Mouse (Mus musculus) midbrain, embryonic 16.5 days (tissue): ENCODE data around the gene Kremen1. TPM values are rescaled to one million over a fixed set of nuclear protein-coding genes. Genes with fewer than 3 reads are reported as not detected.
A peak's percentile ranks its signal among the peaks of the same experiment; 100 is the strongest.

Experiments
- ATAC-seq: fragments of 200-750 bp; cut with Nextera tagmentation; 2 replicates; pipeline ENCODE4 v1.8.0; 2017; ENCODE audit warnings: moderate TSS enrichment
- H3K27ac ChIP-seq: fragments of 300-500 bp; sonication (generic); 2 replicates; pipeline ENCODE4 v1.5.1; 2014; ENCODE audit warnings: mild to moderate bottlenecking, low read length, mixed read lengths
- H3K27me3 ChIP-seq: fragments of 300-500 bp; sonication (generic); 2 replicates; pipeline ENCODE4 v1.6.1; 2014; ENCODE audit warnings: low read depth, low read length, mixed read lengths; ENCODE audit not compliant: control insufficient read depth, insufficient read depth
- H3K36me3 ChIP-seq: fragments of 300-500 bp; sonication (generic); 2 replicates; pipeline ENCODE4 v1.6.1; 2014; ENCODE audit warnings: mild to moderate bottlenecking, low read length, moderate library complexity, mixed read lengths; ENCODE audit not compliant: control insufficient read depth, insufficient read depth
- H3K4me1 ChIP-seq: fragments of 300-500 bp; sonication (generic); 2 replicates; pipeline ENCODE4 v1.6.1; 2014; ENCODE audit warnings: mild to moderate bottlenecking, low read length, mixed read lengths; ENCODE audit not compliant: control insufficient read depth, insufficient read depth
- H3K4me2 ChIP-seq: fragments of 300-500 bp; sonication (generic); 2 replicates; pipeline ENCODE4 v1.6.1; 2014; ENCODE audit warnings: mild to moderate bottlenecking, low read length, mixed read lengths
- H3K4me3 ChIP-seq: fragments of 300-500 bp; sonication (generic); 2 replicates; pipeline ENCODE4 v1.5.1; 2014; ENCODE audit warnings: low read depth, mild to moderate bottlenecking, low read length, moderate library complexity, mixed read lengths
- H3K9ac ChIP-seq: fragments of 300-500 bp; sonication (generic); 2 replicates; pipeline ENCODE4 v1.6.1; 2014; ENCODE audit warnings: low read depth, low read length, mixed read lengths
- H3K9me3 ChIP-seq: fragments of 300-500 bp; sonication (generic); replicated peaks from 2 replicates; pipeline ENCODE4 v1.6.1; 2014; ENCODE audit warnings: mild to moderate bottlenecking, low read length, mixed read lengths; ENCODE audit not compliant: control insufficient read depth, poor library complexity, severe bottlenecking
- WGBS: fragments of 180-500 bp; shearing (Covaris S2); extraction: QIAGEN DNeasy Blood & Tissue Kit; methylation state at CpG from one replicate; pipeline ENCODE4 v1.1.7; 2014; 5-methylcytosine and 5-hydroxymethylcytosine counted together
- polyA plus RNA-seq: library from polyadenylated mRNA; unstranded; fragments of >200 nt; fragmentation: Nextera tagmentation; extraction: Ambion mirVana; gene quantifications from 2 replicates; pipeline ENCODE4 v1.2.1, GENCODE M21; 2015

The Kremen1 gene
- polyA plus RNA-seq, 1 experiment from 2014 or later, result 4.8 TPM

- Histone ChIP-seq H3K27me3 (no peaks in the 10 kb centered on the region), H3K4me1 (peaks cover 7% of the 10 kb centered on the region), H3K9me3 (no peaks in the 10 kb centered on the region), H3K4me2 (no peak overlapping the region), H3K4me3 (no peak overlapping the region), H3K36me3 (no peaks in the 10 kb centered on the region), H3K27ac (no peak overlapping the region), H3K9ac (no peak overlapping the region)
- no peak for ATAC-seq
- WGBS, result 65% methylated on average over 9 of the region's 9 CpGs
These were observed 76.5 kb downstream of the Kremen1 start for GRCm38 (mm10) chr11:5184832-5185231.

- H3K4me2 ChIP-seq, result no peak overlapping the region
- 23% methylated on average over 9 of the region's 9 CpGs for WGBS
- peaks cover 4% of the 10 kb centered on the region for H3K4me1 ChIP-seq
- no peak overlapping the region for H3K27ac ChIP-seq
- H3K9ac ChIP-seq, result no peak overlapping the region
- H3K9me3 ChIP-seq, result no peaks in the 10 kb centered on the region
- H3K4me3 ChIP-seq, result no peak overlapping the region
- ATAC-seq, result 0 out of 2 replicates have a peak, but pooled peaks have one; percentile 26
- H3K27me3 ChIP-seq, result no peaks in the 10 kb centered on the region
- H3K36me3 ChIP-seq, result no peaks in the 10 kb centered on the region
These were observed 77.1 kb downstream of the Kremen1 start for GRCm38 (mm10) chr11:5184250-5184649.

GRCm38 (mm10) chr11:5182870-5183269 lies 78.5 kb downstream of the Kremen1 start:
- Histone ChIP-seq H3K27me3 (no peaks in the 10 kb centered on the region), H3K9me3 (no peaks in the 10 kb centered on the region), H3K4me1 (peaks cover 6% of the 10 kb centered on the region; the same call in 1 of the 2 replicates), H3K36me3 (no peaks in the 10 kb centered on the region), H3K4me3 (no peak overlapping the region), H3K4me2 (no peak overlapping the region), H3K9ac (no peak overlapping the region), H3K27ac (no peak overlapping the region)
- no peak for ATAC-seq
- 74% methylated on average over 4 of the region's 4 CpGs for WGBS

- H3K4me1 ChIP-seq, result peaks cover 6% of the 10 kb centered on the region; the same call in 1 of the 2 replicates
- no peak for ATAC-seq
- H3K9ac ChIP-seq, result no peak overlapping the region
- no peak overlapping the region for H3K27ac ChIP-seq
- H3K4me2 ChIP-seq, result no peak overlapping the region
- no peaks in the 10 kb centered on the region for H3K27me3 ChIP-seq
- H3K4me3 ChIP-seq, result no peak overlapping the region
- WGBS, result 22% methylated on average over 13 of the region's 13 CpGs
- no peaks in the 10 kb centered on the region for H3K36me3 ChIP-seq
- H3K9me3 ChIP-seq, result no peaks in the 10 kb centered on the region
These were observed 79.4 kb downstream of the Kremen1 start for GRCm38 (mm10) chr11:5181850-5182404.

- Histone ChIP-seq H3K9ac (no peak overlapping the region), H3K27ac (no peak overlapping the region), H3K9me3 (no peaks in the 10 kb centered on the region), H3K4me3 (no peak overlapping the region), H3K36me3 (no peaks in the 10 kb centered on the region), H3K4me2 (no peak overlapping the region), H3K4me1 (peaks cover 3% of the 10 kb centered on the region; the same call in 1 of the 2 replicates), H3K27me3 (no peaks in the 10 kb centered on the region)
- no peak for ATAC-seq
- 26% methylated on average over 8 of the region's 8 CpGs for WGBS
These were observed 82.0 kb downstream of the Kremen1 start for GRCm38 (mm10) chr11:5179391-5179790.

GRCm38 (mm10) chr11:5177171-5177570 lies 84.2 kb downstream of the Kremen1 start:
- ATAC-seq, result no peak
- Histone ChIP-seq H3K9ac (no peak overlapping the region), H3K4me2 (no peak overlapping the region), H3K27ac (no peak overlapping the region), H3K4me3 (no peak overlapping the region), H3K4me1 (0 out of 2 replicates have a peak, but pooled peaks cover 2% of the 10 kb centered on the region), H3K27me3 (no peaks in the 10 kb centered on the region), H3K9me3 (no peaks in the 10 kb centered on the region), H3K36me3 (no peaks in the 10 kb centered on the region)
- WGBS, result 83% methylated on average over 12 of the region's 12 CpGs

GRCm38 (mm10) chr11:5176685-5177084 lies 84.7 kb downstream of the Kremen1 start:
- no peak for ATAC-seq
- Histone ChIP-seq H3K4me2 (no peak overlapping the region), H3K9ac (no peak overlapping the region), H3K36me3 (no peaks in the 10 kb centered on the region), H3K4me1 (0 out of 2 replicates have a peak, but pooled peaks cover 2% of the 10 kb centered on the region), H3K4me3 (no peak overlapping the region), H3K9me3 (no peaks in the 10 kb centered on the region), H3K27ac (no peak overlapping the region), H3K27me3 (no peaks in the 10 kb centered on the region)
- 77% methylated on average over 8 of the region's 8 CpGs for WGBS

GRCm38 (mm10) chr11:5175866-5176265 lies 85.5 kb downstream of the Kremen1 start:
- H3K4me1 ChIP-seq, result 0 out of 2 replicates have a peak, but pooled peaks cover 2% of the 10 kb centered on the region
- H3K4me2 ChIP-seq, result no peak overlapping the region
- H3K9ac ChIP-seq, result no peak overlapping the region
- H3K9me3 ChIP-seq, result no peaks in the 10 kb centered on the region
- WGBS, result 87% methylated on average over 2 of the region's 2 CpGs
- no peak overlapping the region for H3K27ac ChIP-seq
- H3K36me3 ChIP-seq, result no peaks in the 10 kb centered on the region
- ATAC-seq, result no peak
- no peaks in the 10 kb centered on the region for H3K27me3 ChIP-seq
- no peak overlapping the region for H3K4me3 ChIP-seq

- Histone ChIP-seq H3K36me3 (no peaks in the 10 kb centered on the region), H3K4me3 (no peak overlapping the region)
- WGBS, result 91% methylated on average over 7 of the region's 7 CpGs
These were observed 86.2 kb downstream of the Kremen1 start for GRCm38 (mm10) chr11:5175141-5175540.

More at GRCm38 (mm10) chr11:5175141-5175540, 86.2 kb downstream of the Kremen1 start:
- ATAC-seq, result no peak
- no peaks in the 10 kb centered on the region for H3K27me3 ChIP-seq
- no peaks in the 10 kb centered on the region for H3K9me3 ChIP-seq
- 0 out of 2 replicates have a peak, but pooled peaks cover 2% of the 10 kb centered on the region for H3K4me1 ChIP-seq
- H3K4me2 ChIP-seq, result no peak overlapping the region
- no peak overlapping the region for H3K27ac ChIP-seq
- no peak overlapping the region for H3K9ac ChIP-seq
